Mouse (Mus musculus): ENCODE measurements around the gene Dync1li1. TPM values are rescaled to one million over a fixed set of nuclear protein-coding genes. Genes with fewer than 3 reads are reported as not detected.

The Dync1li1 gene
- total and polyA plus RNA-seq, 3 experiments: 35.2 to 40.0 TPM; not detected in 1

DNA sequence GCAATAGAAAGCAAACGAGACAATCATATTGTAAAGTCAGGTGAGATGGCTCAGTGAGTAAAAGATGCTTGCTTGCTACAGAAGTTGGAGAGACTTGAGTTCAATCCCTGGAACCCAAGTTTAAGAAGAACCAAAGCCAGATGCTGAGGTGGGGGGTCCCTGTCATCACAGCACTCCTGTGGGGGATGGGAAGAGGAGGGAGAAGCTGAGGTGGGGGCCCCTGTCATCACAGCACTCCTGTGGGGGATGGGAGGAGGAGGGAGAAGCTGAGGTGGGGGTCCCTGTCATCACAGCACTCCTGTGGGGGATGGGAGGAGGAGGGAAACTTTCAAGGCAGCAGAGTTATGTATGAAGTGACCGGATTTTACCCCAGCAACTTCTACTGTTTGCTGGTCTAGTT lies 15.0 kb upstream of the Dync1li1 start:
- Histone ChIP-seq H3K9me3 (replicated peaks; ENCODE audit: insufficient read depth, low read length) (no peaks in the 10 kb centered on the region), H3K4me3 (ENCODE audit: control insufficient read depth in 1 of 2, insufficient read depth in 1 of 2, low read depth in 2 of 2, low read length in 2 of 2) (no peak overlapping the region), H3K36me3 (ENCODE audit: control insufficient read depth in 1 of 2, insufficient read depth in 2 of 2, low read length in 2 of 2) (no peaks in the 10 kb centered on the region), H3K27me3 (ENCODE audit: control insufficient read depth in 1 of 2, insufficient read depth in 2 of 2, low read length in 2 of 2) (no peaks in the 10 kb centered on the region; a peak in 2 of 4 replicates), H3K27ac (ENCODE audit: control insufficient read depth, low read depth, low read length) (no peak overlapping the region), H3K4me1 (ENCODE audit: control insufficient read depth in 1 of 2, insufficient read depth in 2 of 2, low read length in 2 of 2) (no peaks in the 10 kb centered on the region), H3K79me2 (ENCODE audit: control insufficient read depth, insufficient read depth, low read length, poor library complexity) (no peaks in the 10 kb centered on the region), H3K9ac (ENCODE audit: control insufficient read depth, low read depth, low read length, poor library complexity, severe bottlenecking) (no peak overlapping the region)
- no peak for DNase-seq (ENCODE audit: low read depth, low spot score)
- TF ChIP-seq SMC3 (IDR thresholded peaks at IDR 0.05; ENCODE audit: low read depth, low read length) (no peak), CHD2 (IDR thresholded peaks at IDR 0.05; ENCODE audit: low read length) (no peak), UBTF (IDR thresholded peaks at IDR 0.05; ENCODE audit: borderline replicate concordance, insufficient read depth, low read depth, low read length) (no peak), TAL1 (IDR thresholded peaks at IDR 0.05; ENCODE audit: low read length) (no peak), POLR2A (IDR thresholded peaks at IDR 0.05; ENCODE audit: control insufficient read depth in 1 of 2, insufficient read depth in 1 of 2, low read depth in 1 of 2, low read length in 2 of 2, poor library complexity in 1 of 2) (no peak), GABPA (IDR thresholded peaks at IDR 0.05; ENCODE audit: low read depth, low read length) (no peak), MYB (IDR thresholded peaks at IDR 0.05; ENCODE audit: low read depth, low read length) (no peak), NELFE (IDR thresholded peaks at IDR 0.05; ENCODE audit: low read depth, low read length) (no peak), USF2 (IDR thresholded peaks at IDR 0.05; ENCODE audit: borderline replicate concordance in 1 of 2, insufficient read depth in 1 of 2, low read depth in 1 of 2, low read length in 2 of 2) (no peak), GATA1 (IDR thresholded peaks at IDR 0.05; ENCODE audit: low read depth, low read length) (no peak), HCFC1 (IDR thresholded peaks at IDR 0.05; ENCODE audit: low read depth, low read length) (no peak), ZMIZ1 (IDR thresholded peaks at IDR 0.05; ENCODE audit: low read depth, low read length) (no peak), MAFK (IDR thresholded peaks at IDR 0.05; ENCODE audit: borderline replicate concordance, low read depth, low read length) (no peak), ELF1 (IDR thresholded peaks at IDR 0.05; ENCODE audit: low read depth, low read length) (no peak), ETS1 (IDR thresholded peaks at IDR 0.05; ENCODE audit: low read depth, low read length) (no peak), TBP (IDR thresholded peaks at IDR 0.05; ENCODE audit: low read depth, low read length) (no peak), JUND (IDR thresholded peaks at IDR 0.05; ENCODE audit: low read depth, low read length) (no peak), CHD1 (IDR thresholded peaks at IDR 0.05; ENCODE audit: low read depth, low read length) (no peak), ZKSCAN1 (IDR thresholded peaks at IDR 0.05; ENCODE audit: low read depth, low read length) (no peak)

DNA sequence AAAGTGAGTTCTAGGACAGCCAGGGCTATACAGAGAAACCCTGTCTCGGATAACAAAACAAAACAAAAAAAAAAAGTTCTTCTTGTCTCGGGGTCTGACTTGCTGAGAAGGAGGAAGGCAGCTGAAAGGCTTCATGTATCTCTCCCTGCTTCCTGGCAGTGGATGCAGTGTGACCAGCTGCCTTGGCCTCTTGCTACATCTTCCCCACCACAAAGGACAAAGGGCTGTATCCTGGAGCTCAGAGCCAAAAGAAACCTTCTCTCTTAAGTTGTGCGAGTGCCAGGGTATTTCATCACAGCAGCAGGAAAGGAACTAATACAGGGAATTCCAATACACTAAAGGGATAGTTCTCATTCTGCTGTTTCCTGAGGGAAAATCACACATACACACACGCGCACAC lies 10.0 kb upstream of the Dync1li1 start:
- DNase-seq (ENCODE audit: low read depth, low spot score): no peak
- H3K27ac ChIP-seq (ENCODE audit: control insufficient read depth, low read depth, low read length): no peak overlapping the region

More for the DNA sequence above, 10.0 kb upstream of the Dync1li1 start:
- peaks cover 2 to 8% of the 10 kb centered on the region in 2 experiments for H3K4me1 ChIP-seq (ENCODE audit: control insufficient read depth in 1 of 2, insufficient read depth in 2 of 2, low read length in 2 of 2)
- peaks cover 0 to 7% of the 10 kb centered on the region in 2 experiments; a peak in 2 of 4 replicates for H3K36me3 ChIP-seq (ENCODE audit: control insufficient read depth in 1 of 2, insufficient read depth in 2 of 2, low read length in 2 of 2)
- H3K4me3 ChIP-seq (ENCODE audit: control insufficient read depth in 1 of 2, insufficient read depth in 1 of 2, low read depth in 2 of 2, low read length in 2 of 2): no peak overlapping the region
- TF ChIP-seq RCOR1 (IDR thresholded peaks at IDR 0.05; ENCODE audit: low read depth, low read length) (no peak), TCF12 (IDR thresholded peaks at IDR 0.05; ENCODE audit: low read depth, low read length) (no peak), MXI1 (IDR thresholded peaks at IDR 0.05; ENCODE audit: low read depth, low read length) (no peak), GATA1 (IDR thresholded peaks at IDR 0.05; ENCODE audit: low read depth, low read length) (no peak), POLR2A (IDR thresholded peaks at IDR 0.05; ENCODE audit: control insufficient read depth in 1 of 2, insufficient read depth in 1 of 2, low read depth in 1 of 2, low read length in 2 of 2, poor library complexity in 1 of 2) (no peak), POLR2AphosphoS2 (IDR thresholded peaks at IDR 0.05; ENCODE audit: low read length) (no peak), ELF1 (IDR thresholded peaks at IDR 0.05; ENCODE audit: low read depth, low read length) (no peak), JUND (IDR thresholded peaks at IDR 0.05; ENCODE audit: low read depth, low read length) (no peak), MEF2A (IDR thresholded peaks at IDR 0.05; ENCODE audit: extremely low read depth, insufficient replicate concordance, low read depth, low read length, poor library complexity, severe bottlenecking) (no peak), RAD21 (IDR thresholded peaks at IDR 0.05; ENCODE audit: low read depth, low read length) (no peak), ZNF384 (IDR thresholded peaks at IDR 0.05; ENCODE audit: low read depth, low read length) (no peak), BHLHE40 (IDR thresholded peaks at IDR 0.05; ENCODE audit: borderline replicate concordance, low read depth, low read length) (no peak), TBP (IDR thresholded peaks at IDR 0.05; ENCODE audit: low read depth, low read length) (no peak), TAL1 (IDR thresholded peaks at IDR 0.05; ENCODE audit: low read length) (no peak), GABPA (IDR thresholded peaks at IDR 0.05; ENCODE audit: low read depth, low read length) (no peak), NELFE (IDR thresholded peaks at IDR 0.05; ENCODE audit: low read depth, low read length) (no peak)
- no peaks in the 10 kb centered on the region; a peak in 2 of 4 replicates for H3K27me3 ChIP-seq (ENCODE audit: control insufficient read depth in 1 of 2, insufficient read depth in 2 of 2, low read length in 2 of 2)
- no peaks in the 10 kb centered on the region for H3K79me2 ChIP-seq (ENCODE audit: control insufficient read depth, insufficient read depth, low read length, poor library complexity)
- no peak overlapping the region for H3K9ac ChIP-seq (ENCODE audit: control insufficient read depth, low read depth, low read length, poor library complexity, severe bottlenecking)
- H3K9me3 ChIP-seq (replicated peaks; ENCODE audit: insufficient read depth, low read length): no peaks in the 10 kb centered on the region

Measured in MEL (cell line).